Mouse (Mus musculus): ENCODE data around the gene Serpinb9b.
A peak's percentile ranks its signal among the peaks of the same experiment; 100 is the strongest.

The Serpinb9b gene

DNA sequence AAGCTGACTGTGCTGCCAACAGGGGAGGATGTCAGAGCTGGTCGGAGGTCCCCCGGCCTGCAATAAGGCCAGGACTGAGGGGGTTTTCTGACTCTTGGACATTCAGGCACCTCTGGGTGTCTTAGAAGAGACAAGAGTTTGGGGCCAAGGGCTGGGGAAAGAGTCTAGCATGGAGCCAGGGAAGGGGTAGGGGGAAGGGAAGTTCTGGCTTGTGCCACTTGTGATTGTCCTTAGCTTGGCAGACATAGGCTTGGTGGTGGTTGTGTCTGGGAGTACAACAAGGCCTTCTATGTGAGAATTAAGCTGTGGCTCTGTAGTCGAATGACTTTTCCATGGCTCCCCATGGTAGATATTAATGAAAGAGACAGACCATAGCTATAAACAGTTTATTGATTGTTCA, 16.3 kb downstream of the Serpinb9b start:
- DNase-seq (ENCODE audit: low read depth in 1 of 2, low spot score in 2 of 2), result no peak

GRCm38 (mm10) chr13:33047234-33047633, 20.0 kb downstream of the Serpinb9b start:
- no peak for DNase-seq (ENCODE audit: low read depth in 1 of 2, low spot score in 2 of 2)

- DNase-seq (ENCODE audit: low read depth in 1 of 2, low spot score in 2 of 2), result no peak
Observed at GRCm38 (mm10) chr13:33048187-33048586, 21.0 kb downstream of the Serpinb9b start.

- no peak for DNase-seq (ENCODE audit: low read depth in 1 of 2, low spot score in 2 of 2)
Observed at GRCm38 (mm10) chr13:33051697-33052096, 24.5 kb downstream of the Serpinb9b start.

- DNase-seq (ENCODE audit: low read depth in 1 of 2, low spot score in 2 of 2), result no peak
Observed at GRCm38 (mm10) chr13:33063048-33063447, 35.8 kb downstream of the Serpinb9b start.

GRCm38 (mm10) chr13:33067387-33067977, 40.3 kb downstream of the Serpinb9b start:
- no peak for DNase-seq (ENCODE audit: low read depth in 1 of 2, low spot score in 2 of 2)

DNA sequence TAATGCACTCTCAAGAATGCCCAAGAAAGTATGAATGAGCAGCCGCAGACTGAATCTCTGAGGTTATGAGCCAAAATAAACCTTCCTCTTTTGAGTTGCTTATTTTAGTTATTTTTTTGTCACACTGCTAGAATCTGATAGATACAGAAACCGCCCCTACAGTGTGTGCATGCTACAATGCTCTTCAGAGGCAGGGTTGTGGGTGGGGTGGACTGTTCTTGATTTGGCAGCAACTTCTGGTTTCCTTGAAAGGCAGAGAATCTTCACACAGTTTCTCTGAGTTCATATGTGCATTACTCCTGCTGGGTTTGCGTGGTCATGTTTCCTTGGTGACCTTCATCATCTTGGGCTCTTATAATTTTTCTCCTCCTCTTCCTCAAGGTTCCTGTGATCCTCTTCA, 40.9 kb downstream of the Serpinb9b start:
- no peak for DNase-seq (ENCODE audit: low read depth in 1 of 2, low spot score in 2 of 2)

DNA sequence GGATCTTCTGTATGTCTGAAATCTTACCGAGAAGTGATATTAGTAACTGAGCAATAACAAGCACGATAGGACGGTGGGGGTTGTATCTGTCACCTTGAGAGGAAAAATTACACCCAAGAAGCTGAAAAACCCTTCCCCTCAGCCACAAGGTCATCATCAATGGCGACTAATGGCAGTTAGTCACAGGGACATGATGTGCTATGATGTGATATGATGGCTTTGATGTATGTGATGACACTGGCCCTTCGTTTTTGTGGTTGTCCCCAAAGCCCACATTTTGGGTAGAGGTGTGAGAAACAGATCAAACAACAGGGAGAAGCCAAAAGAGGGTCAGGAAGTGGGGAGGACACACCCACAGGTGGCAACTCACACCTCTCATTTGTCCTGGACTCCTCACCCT, 44.6 kb downstream of the Serpinb9b start:
- DNase-seq (ENCODE audit: low read depth in 1 of 2, low spot score in 2 of 2), result no peak

- DNase-seq (ENCODE audit: low read depth in 1 of 2, low spot score in 2 of 2), result no peak
Observed at GRCm38 (mm10) chr13:33074029-33074428, 46.8 kb downstream of the Serpinb9b start.

GRCm38 (mm10) chr13:33076247-33076646, 49.0 kb downstream of the Serpinb9b start:
- no peak for DNase-seq (ENCODE audit: low read depth in 1 of 2, low spot score in 2 of 2)

- peak; percentile 52 to 55 for DNase-seq (ENCODE audit: low read depth in 1 of 2, low spot score in 2 of 2)
Observed at GRCm38 (mm10) chr13:33077026-33077685, 49.9 kb downstream of the Serpinb9b start.

DNA sequence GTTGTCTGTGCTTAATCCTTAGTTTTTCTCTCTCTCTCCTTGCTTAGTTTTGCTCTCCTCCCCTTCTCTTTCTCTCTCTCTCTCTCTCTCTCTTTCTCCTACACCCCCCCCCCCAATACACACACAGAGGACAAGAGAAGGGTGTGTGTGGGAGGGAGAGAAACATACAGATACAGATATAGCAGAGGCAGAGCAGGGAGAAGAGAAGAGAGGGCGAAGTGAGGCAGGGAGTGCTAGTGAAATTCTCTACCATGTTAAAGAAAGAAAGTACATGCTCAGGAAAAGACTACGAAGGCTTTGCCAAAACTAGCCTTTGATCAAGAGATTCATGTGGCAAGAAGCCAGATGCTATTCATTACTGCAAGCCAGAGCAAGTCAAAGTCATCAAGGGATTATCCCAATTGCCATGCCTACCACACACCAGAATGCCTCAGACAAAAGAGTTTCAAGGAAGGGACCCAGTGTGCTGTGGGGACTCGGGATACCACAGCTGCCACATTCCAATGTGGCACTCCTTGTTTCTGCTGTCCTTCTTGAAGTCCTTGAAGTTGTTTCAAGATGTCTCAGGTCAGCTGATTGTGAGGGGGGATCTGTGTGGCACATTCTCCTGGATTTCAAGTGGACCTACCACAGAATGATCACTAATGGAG, 51.0 kb downstream of the Serpinb9b start, which contains the start of gene Serpinb1b:
TSS of gene Serpinb1b (plus strand) at position 520 of the 650 bp plus-strand sequence.
- no peak for DNase-seq (ENCODE audit: low read depth in 1 of 2, low spot score in 2 of 2)

DNA sequence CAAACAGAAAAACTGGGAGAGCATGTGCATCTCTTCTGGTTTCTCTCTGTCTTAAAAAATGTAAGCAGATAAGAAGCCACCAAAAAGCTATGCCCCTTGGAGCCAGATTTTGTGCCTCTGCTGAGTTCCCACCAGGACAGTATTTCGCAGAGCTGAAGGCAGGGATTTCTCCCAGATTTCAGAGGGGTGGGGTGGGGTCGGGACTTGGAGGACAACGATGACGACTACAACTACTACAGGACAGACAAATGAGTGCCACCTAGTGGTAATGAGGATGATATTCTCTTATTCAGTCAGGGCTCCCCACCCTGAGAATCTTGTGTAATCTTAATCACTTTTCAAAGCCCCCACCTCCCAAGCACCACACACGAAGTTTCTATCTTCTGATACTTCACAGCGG, 52.2 kb downstream of the Serpinb9b start:
- no peak for DNase-seq (ENCODE audit: low read depth in 1 of 2, low spot score in 2 of 2)

- no peak for DNase-seq (ENCODE audit: low read depth in 1 of 2, low spot score in 2 of 2)
Observed at GRCm38 (mm10) chr13:33080356-33080755, 53.1 kb downstream of the Serpinb9b start.

DNA sequence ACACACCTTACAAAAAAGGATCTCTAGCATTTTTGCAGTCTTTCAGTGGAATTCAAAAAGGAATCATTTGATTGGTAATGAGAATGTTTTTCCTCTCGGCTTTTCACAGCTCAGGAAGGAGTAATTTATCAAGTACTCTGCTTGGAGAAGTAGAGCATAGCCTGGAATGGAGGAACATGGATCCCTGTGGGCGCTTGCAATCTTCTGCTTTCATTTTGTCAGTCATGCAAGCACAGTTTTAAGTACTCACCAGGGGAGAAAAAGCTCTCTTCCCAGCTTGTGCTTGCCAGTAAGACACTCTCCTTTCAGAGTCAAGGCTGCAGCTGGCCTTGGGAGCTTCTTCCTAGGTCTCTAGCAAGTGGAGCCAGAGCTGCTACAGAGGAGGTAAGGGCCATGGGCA, 56.6 kb downstream of the Serpinb9b start:
- DNase-seq (ENCODE audit: low read depth in 1 of 2, low spot score in 2 of 2), result no peak

DNA sequence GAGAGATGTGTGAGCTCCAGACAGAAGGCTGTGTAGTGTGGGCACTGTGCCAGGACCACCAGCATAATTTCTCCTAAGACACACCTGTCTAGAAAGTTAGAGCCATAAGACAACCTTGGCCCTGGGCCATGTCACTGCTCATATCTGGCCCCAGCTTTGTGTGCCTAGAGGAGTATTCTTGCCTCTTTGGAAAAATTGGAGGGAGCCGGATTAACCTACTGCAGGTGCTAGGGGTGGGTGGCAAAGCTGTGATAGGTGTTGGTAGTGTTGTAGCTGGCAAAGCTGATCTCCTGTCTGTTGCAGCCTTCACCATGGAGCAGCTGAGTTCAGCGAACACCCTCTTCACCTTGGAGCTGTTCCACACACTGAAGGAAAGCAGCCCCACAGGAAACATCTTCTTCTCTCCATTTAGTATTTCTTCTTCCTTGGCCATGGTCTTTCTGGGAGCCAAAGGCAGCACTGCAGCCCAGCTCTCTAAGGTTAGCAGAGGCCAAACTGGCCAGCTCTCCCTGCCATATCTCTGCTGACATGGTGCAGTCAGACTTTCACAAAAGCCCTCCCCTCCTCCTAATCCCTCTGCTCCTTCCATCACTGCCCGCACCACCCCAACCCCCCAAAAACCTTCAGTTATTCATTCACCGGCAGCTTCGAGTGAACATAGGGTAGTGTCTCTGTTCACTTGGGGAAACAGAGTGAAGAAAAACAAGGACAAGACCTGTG, 57.9 kb downstream of the Serpinb9b start:
- no peak for DNase-seq (ENCODE audit: low read depth in 1 of 2, low spot score in 2 of 2)

GRCm38 (mm10) chr13:33085695-33086432, 58.6 kb downstream of the Serpinb9b start:
- DNase-seq (ENCODE audit: low read depth in 1 of 2, low spot score in 2 of 2), result no peak

- no peak for DNase-seq (ENCODE audit: low read depth in 1 of 2, low spot score in 2 of 2)
Observed at GRCm38 (mm10) chr13:33089566-33089965, 62.4 kb downstream of the Serpinb9b start.

DNA sequence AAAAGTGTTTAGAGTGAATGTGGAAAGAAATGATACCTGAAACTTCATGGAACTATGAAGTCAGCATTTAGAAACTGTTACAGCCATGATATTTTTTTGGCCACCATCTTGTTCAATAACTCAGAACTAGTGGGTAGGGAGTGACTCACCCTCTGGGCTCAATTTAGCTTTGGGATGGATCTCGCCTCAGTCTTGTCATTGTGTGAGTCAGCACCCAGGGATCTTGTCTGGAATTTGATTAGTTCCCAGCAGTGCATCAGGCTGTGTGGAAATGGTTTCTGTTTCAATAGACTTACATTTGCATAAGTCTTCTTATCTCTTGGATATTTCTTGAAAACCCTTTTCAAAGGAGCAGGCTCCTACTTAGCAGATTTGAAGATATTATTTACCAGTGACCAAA, 63.3 kb downstream of the Serpinb9b start:
- no peak for DNase-seq (ENCODE audit: low read depth in 1 of 2, low spot score in 2 of 2)

- DNase-seq (ENCODE audit: low read depth in 1 of 2, low spot score in 2 of 2), result no peak
Observed at GRCm38 (mm10) chr13:33091306-33091705, 64.1 kb downstream of the Serpinb9b start.
